Mouse (Mus musculus) lung, postnatal 0 days (tissue): ENCODE results near the gene Dot1l.

Experiments
- CTCF ChIP-seq: IDR thresholded peaks from 2 replicates; pipeline ENCODE4 v1.5.1; 2016; ENCODE audit warnings: antibody characterized with exemption, mild to moderate bottlenecking
- EP300 ChIP-seq: IDR thresholded peaks from 2 replicates; pipeline ENCODE4 v1.6.1; 2016; ENCODE audit warnings: antibody characterized with exemption, mild to moderate bottlenecking, control low read depth

GRCm38 (mm10) chr10:80756509-80756908 is 1.5 kb downstream of the Dot1l start:
- TF ChIP-seq CTCF: no peak
- no peak for TF ChIP-seq EP300
